Mouse (Mus musculus) embryonic facial prominence, embryonic 11.5 days (tissue): Measurements from ENCODE around the gene Tnfaip3. TPM values are rescaled to one million over a fixed set of nuclear protein-coding genes. Genes with fewer than 3 reads are reported as not detected.

ENCODE experiments used
- ATAC-seq: fragments of 200-750 bp; cut with Nextera tagmentation; replicated peaks from 2 replicates; pipeline ENCODE4 v1.8.0; 2017; ENCODE audit warnings: low read depth; ENCODE audit not compliant: insufficient number of reproducible peaks, low FRiP score, low TSS enrichment
- DNase-seq: peaks from one replicate; pipeline ENCODE4 v3.0.0-alpha.2; 2015; ENCODE audit warnings: low spot score
- H3K27ac ChIP-seq: fragments of 300-500 bp; sonication (generic); replicated peaks from 2 replicates; pipeline ENCODE4 v1.5.1; 2014; ENCODE audit warnings: mild to moderate bottlenecking, low read depth, low read length, control low read depth
- H3K27me3 ChIP-seq: fragments of 300-500 bp; sonication (generic); 2 replicates; pipeline ENCODE4 v1.6.1; 2014; ENCODE audit warnings: mild to moderate bottlenecking, low read length, moderate library complexity, mixed read lengths; ENCODE audit not compliant: control insufficient read depth, insufficient read depth
- H3K36me3 ChIP-seq: fragments of 300-500 bp; sonication (generic); replicated peaks from 2 replicates; pipeline ENCODE4 v1.6.1; 2014; ENCODE audit warnings: low read depth, mild to moderate bottlenecking, low read length, moderate library complexity, mixed read lengths; ENCODE audit not compliant: control insufficient read depth, insufficient read depth
- H3K4me1 ChIP-seq: fragments of 300-500 bp; sonication (generic); 2 replicates; pipeline ENCODE4 v1.6.1; 2014; ENCODE audit warnings: low read length, mixed read lengths; ENCODE audit not compliant: control insufficient read depth, insufficient read depth
- H3K4me2 ChIP-seq: fragments of 300-500 bp; sonication (generic); 2 replicates; pipeline ENCODE4 v1.6.1; 2014; ENCODE audit warnings: low read depth, mild to moderate bottlenecking, control low read depth, low read length, moderate library complexity
- H3K4me3 ChIP-seq: fragments of 300-500 bp; sonication (generic); 2 replicates; pipeline ENCODE4 v1.5.1; 2014; ENCODE audit warnings: low read depth, low read length, control low read depth
- H3K9ac ChIP-seq: fragments of 300-500 bp; sonication (generic); replicated peaks from 2 replicates; pipeline ENCODE4 v1.6.1; 2014; ENCODE audit warnings: mild to moderate bottlenecking, control low read depth, low read length
- H3K9me3 ChIP-seq: fragments of 300-500 bp; sonication (generic); replicated peaks from 2 replicates; pipeline ENCODE4 v1.6.1; 2016; ENCODE audit warnings: mild to moderate bottlenecking, low read length, inconsistent platforms, mixed read lengths; ENCODE audit not compliant: control insufficient read depth
- WGBS: fragments of 180-500 bp; shearing (Covaris S2); extraction: QIAGEN DNeasy Blood & Tissue Kit; methylation state at CpG from one replicate; pipeline ENCODE4 v1.1.7; 2014; 5-methylcytosine and 5-hydroxymethylcytosine counted together
- polyA plus RNA-seq: library from polyadenylated mRNA; unstranded; fragments of >200 nt; fragmentation: Nextera tagmentation; extraction: Ambion mirVana; gene quantifications from 2 replicates; pipeline ENCODE4 v1.2.1, GENCODE M21; 2014

The Tnfaip3 gene
- polyA plus RNA-seq, 1 experiment from 2014 or later = 2.2 TPM

GRCm38 (mm10) chr10:19026710-19027109 lies 11.3 kb upstream of the Tnfaip3 start:
- no peaks in the 10 kb centered on the region for H3K27me3 ChIP-seq
- H3K27ac ChIP-seq = no peak overlapping the region
- DNase-seq (no peak), ATAC-seq (no peak)
- WGBS = 93% methylated on average over 5 of the region's 5 CpGs
- no peaks in the 10 kb centered on the region for H3K36me3 ChIP-seq
- H3K4me3 ChIP-seq = no peak overlapping the region
- H3K4me1 ChIP-seq = no peaks in the 10 kb centered on the region
- H3K4me2 ChIP-seq = no peak overlapping the region
- no peaks in the 10 kb centered on the region for H3K9me3 ChIP-seq
- no peak overlapping the region for H3K9ac ChIP-seq

- no peaks in the 10 kb centered on the region for H3K27me3 ChIP-seq
- H3K4me3 ChIP-seq = no peak overlapping the region
- DNase-seq (no peak), ATAC-seq (no peak)
- no peaks in the 10 kb centered on the region for H3K36me3 ChIP-seq
- H3K27ac ChIP-seq = no peak overlapping the region
- H3K4me1 ChIP-seq = no peaks in the 10 kb centered on the region
- no peak overlapping the region for H3K4me2 ChIP-seq
- 82% methylated on average over 5 of the region's 5 CpGs for WGBS
- H3K9me3 ChIP-seq = no peaks in the 10 kb centered on the region
- H3K9ac ChIP-seq = no peak overlapping the region
Measured at GRCm38 (mm10) chr10:19024353-19024752, 8.9 kb upstream of the Tnfaip3 start.

- H3K36me3 ChIP-seq = no peaks in the 10 kb centered on the region
- WGBS = 66% methylated on average over 5 of the region's 5 CpGs
- no peak overlapping the region for H3K4me3 ChIP-seq
- no peak overlapping the region for H3K9ac ChIP-seq
- ATAC-seq (no peak), DNase-seq (no peak)
- no peak overlapping the region for H3K27ac ChIP-seq
- H3K4me1 ChIP-seq = no peaks in the 10 kb centered on the region
- no peaks in the 10 kb centered on the region for H3K27me3 ChIP-seq
- no peaks in the 10 kb centered on the region for H3K9me3 ChIP-seq
- no peak overlapping the region for H3K4me2 ChIP-seq
Measured at GRCm38 (mm10) chr10:19023622-19024326, 8.3 kb upstream of the Tnfaip3 start.

- H3K36me3 ChIP-seq = no peaks in the 10 kb centered on the region
- H3K27me3 ChIP-seq = no peaks in the 10 kb centered on the region
- DNase-seq = no peak
- WGBS = 89% methylated on average over 1 of the region's 1 CpGs
- no peak overlapping the region for H3K4me3 ChIP-seq
- H3K4me1 ChIP-seq = no peaks in the 10 kb centered on the region
- ATAC-seq = no peak
- H3K4me2 ChIP-seq = no peak overlapping the region
- no peaks in the 10 kb centered on the region for H3K9me3 ChIP-seq
- H3K27ac ChIP-seq = no peak overlapping the region
- no peak overlapping the region for H3K9ac ChIP-seq
Measured at GRCm38 (mm10) chr10:19022272-19022671, 6.8 kb upstream of the Tnfaip3 start.

- DNase-seq = no peak
- 69% methylated on average over 4 of the region's 4 CpGs for WGBS
Measured at GRCm38 (mm10) chr10:19016823-19017471, 1.5 kb upstream of the Tnfaip3 start.

GRCm38 (mm10) chr10:19014381-19015256 lies 838 bp downstream of the Tnfaip3 start:
- Histone ChIP-seq H3K36me3 (no peaks in the 10 kb centered on the region), H3K4me3 (peak overlapping the region; percentile 82), H3K9me3 (no peaks in the 10 kb centered on the region), H3K4me1 (no peaks in the 10 kb centered on the region), H3K9ac (peak overlapping the region; percentile 72), H3K27ac (peak overlapping the region; percentile 8; the same call in 1 of the 2 replicates), H3K27me3 (no peaks in the 10 kb centered on the region), H3K4me2 (peak overlapping the region; percentile 93)
- ATAC-seq (peak; percentile 19), DNase-seq (peak; percentile 49)
- WGBS = under 1% methylated on average over 43 of the region's 43 CpGs

More at GRCm38 (mm10) chr10:19016823-19017471, 1.5 kb upstream of the Tnfaip3 start:
- ATAC-seq = no peak
- Histone ChIP-seq H3K27ac (no peak overlapping the region), H3K36me3 (no peaks in the 10 kb centered on the region), H3K27me3 (no peaks in the 10 kb centered on the region), H3K4me3 (no peak overlapping the region), H3K9me3 (no peaks in the 10 kb centered on the region), H3K4me2 (no peak overlapping the region), H3K4me1 (no peaks in the 10 kb centered on the region), H3K9ac (no peak overlapping the region)

GRCm38 (mm10) chr10:19013351-19013750 lies 2.1 kb downstream of the Tnfaip3 start:
- Histone ChIP-seq H3K4me2 (no peak overlapping the region), H3K9me3 (no peaks in the 10 kb centered on the region), H3K4me3 (no peak overlapping the region), H3K36me3 (no peaks in the 10 kb centered on the region), H3K27ac (no peak overlapping the region), H3K4me1 (no peaks in the 10 kb centered on the region), H3K9ac (no peak overlapping the region), H3K27me3 (no peaks in the 10 kb centered on the region)
- DNase-seq (no peak), ATAC-seq (no peak)
- 90% methylated on average over 3 of the region's 3 CpGs for WGBS
